Mouse (Mus musculus) adrenal gland, postnatal 10 days (tissue): Measurements from ENCODE around the gene Nags. TPM values are rescaled to one million over a fixed set of nuclear protein-coding genes. Genes with fewer than 3 reads are reported as not detected.
"Not testable (repeated sequence)": the region's sequence is repeated elsewhere in the genome, so short reads cannot be mapped to it uniquely, and the experiment has no call there.

Source experiments
- DNase-seq: peaks from one replicate; pipeline ENCODE4 v3.0.0; 2021; ENCODE audit warnings: mixed read lengths
- total RNA-seq, 2 experiments: library from RNA; stranded (reverse); gene quantifications; 2 replicates each; pipeline ENCODE4 v1.2.3; 2021

Gene Nags
- total RNA-seq, 2 experiments from 2014 or later: 2.4 to 6.6 TPM

- DNase-seq: no peak
These were observed 11.4 kb downstream of the Nags start for GRCm38 (mm10) chr11:102156786-102157089.

DNA sequence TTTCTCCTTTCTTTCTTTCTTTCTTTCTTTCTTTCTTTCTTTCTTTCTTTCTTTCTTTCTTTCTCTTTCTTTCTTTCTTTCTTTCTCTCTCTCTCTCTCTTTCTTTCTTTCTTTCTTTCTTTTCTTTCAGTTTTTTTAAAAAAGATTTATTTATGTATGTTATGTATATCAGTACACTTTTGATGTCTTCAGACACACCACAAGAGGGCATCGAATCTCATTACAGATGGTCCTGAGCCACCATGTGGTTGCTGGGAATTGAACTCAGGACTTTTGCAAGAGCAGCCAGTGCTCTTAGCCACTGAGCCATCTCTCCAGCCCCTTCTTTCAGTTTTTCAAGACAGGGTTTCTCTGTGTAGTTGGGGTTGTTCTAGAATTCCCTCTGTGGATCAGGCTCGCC is 12.7 kb downstream of the Nags start:
- not testable (repeated sequence) for DNase-seq

DNA sequence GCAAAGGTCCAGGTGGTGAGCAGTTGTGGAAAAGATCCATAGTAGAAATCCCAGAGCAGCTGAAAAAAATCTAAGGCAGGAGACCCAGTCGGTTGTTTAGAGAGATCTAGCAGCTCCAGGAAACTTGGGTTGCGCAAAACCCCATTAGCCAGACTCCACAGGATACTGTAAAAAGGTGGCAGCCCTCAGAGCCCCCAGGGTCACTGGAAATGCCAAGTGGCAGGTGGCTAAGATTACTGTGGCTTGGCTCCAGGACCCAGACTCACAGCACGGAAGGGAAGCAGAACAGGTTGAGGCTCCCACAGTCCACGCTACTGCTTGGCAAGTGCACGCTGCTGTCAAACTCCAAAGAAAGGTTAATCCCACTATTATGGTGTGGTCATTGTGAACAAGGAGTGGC is 14.5 kb downstream of the Nags start:
- peak; percentile 22 for DNase-seq

- no peak for DNase-seq
These were observed 20.8 kb downstream of the Nags start for GRCm38 (mm10) chr11:102165971-102166722.

DNA sequence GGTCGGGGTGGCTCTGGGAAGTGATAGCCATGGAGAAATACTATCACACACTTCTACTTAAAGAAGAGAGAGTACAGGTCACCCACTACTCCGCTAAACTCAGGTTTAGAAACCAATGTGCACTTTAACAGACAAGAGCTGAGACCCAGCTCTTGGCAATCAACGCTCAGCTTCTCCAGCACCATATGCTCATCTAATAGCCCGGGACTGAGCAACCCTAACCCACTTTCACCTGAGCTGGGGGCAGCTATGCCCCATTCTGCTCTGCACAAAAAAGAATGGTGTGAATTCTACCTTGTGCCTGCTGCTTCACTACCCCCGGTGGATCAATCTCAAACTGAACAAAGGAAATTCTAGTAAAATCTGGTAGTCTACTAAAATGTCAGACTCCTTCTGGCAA is 22.2 kb downstream of the Nags start:
- DNase-seq: no peak

DNA sequence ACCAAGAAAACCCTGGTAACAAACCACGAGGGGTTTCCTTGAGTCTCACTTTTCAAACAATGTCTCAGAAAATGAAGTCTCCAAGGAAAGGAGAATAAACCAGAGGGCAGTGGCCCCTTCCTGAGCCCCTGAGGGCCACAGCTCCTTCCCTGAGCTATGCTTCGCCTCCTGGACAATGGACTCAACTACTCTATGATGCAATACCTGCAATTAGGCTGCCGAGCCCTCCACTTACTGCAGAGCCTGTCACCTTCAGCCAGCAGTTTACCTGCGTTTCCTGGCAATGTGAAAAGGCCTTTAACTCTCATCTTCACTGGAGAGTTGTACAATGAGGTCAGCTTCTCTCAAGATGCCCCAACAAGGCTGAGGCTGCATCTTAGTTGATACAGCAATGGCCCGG is 23.4 kb downstream of the Nags start:
- DNase-seq: no peak

GRCm38 (mm10) chr11:102179836-102180235 is 34.5 kb downstream of the Nags start:
- DNase-seq: no peak

GRCm38 (mm10) chr11:102184253-102184645 is 38.9 kb downstream of the Nags start:
- DNase-seq: no peak

DNA sequence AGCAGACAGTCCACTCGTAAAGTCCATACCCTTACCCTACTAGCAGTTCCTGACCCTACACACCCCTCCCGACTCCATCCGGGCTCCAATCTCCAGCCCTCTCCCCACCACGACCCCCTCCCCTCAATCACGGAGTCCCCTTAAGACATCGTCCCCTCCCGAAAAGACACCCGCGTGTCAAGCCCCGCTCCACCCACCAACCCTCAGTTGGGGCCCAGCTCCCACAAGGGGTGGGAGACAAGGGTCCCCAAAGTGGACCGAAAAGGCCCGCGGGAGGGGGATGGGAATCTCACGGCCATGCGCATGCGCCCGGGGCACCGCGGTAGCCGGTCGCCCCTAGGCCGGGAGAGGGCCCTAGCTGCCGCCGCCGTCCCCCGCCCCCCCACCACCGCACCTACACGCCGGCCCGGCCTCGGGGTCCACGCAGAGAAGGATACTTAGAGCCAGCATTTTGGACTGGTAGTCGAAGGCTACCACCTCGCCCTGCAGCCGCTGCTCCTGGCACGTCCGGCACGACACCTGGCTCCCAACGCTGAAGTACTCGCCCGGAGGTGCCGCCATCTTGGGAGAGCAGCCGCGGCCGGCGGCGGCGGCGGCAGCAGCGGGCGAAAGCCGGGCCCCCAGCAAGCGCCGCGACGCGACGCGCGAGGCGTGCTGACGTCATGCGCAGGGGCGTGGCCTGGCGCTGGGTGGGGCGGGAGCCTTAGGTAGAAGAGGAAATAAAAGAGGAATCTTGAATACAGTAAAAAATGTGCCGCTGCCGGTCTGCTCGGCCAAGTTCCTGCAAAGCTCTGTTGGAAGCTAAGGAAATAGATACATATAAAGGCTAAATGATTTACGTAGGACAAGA is 39.6 kb downstream of the Nags start, which contains the start of gene Lsm12:
Gene Lsm12, minus strand, starts transcription at position 651 of the 850 bp plus-strand sequence.
- peak; percentile 99 for DNase-seq

- DNase-seq: no peak
These were observed 40.4 kb downstream of the Nags start for GRCm38 (mm10) chr11:102185677-102186076.

DNA sequence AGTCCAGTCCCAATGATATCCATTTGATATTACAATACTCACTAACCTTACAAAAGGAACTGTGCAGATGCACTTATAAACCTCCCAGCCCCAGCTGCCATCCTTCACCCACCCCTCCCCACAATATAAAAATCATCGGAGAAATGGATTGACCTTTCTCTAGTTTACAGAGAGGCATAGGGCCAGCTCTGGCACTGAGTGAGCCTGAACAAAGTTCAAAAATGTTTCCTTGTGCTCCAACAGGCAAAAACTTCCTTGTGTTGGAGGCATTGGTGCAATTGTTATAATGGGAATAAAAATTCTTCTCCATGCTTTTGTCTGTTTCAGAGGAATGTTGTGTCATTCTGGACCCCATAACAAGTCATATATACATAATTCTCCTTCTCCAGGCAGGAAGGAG is 40.9 kb downstream of the Nags start:
- DNase-seq: no peak

GRCm38 (mm10) chr11:102188980-102189379 is 43.7 kb downstream of the Nags start:
- DNase-seq: no peak

DNA sequence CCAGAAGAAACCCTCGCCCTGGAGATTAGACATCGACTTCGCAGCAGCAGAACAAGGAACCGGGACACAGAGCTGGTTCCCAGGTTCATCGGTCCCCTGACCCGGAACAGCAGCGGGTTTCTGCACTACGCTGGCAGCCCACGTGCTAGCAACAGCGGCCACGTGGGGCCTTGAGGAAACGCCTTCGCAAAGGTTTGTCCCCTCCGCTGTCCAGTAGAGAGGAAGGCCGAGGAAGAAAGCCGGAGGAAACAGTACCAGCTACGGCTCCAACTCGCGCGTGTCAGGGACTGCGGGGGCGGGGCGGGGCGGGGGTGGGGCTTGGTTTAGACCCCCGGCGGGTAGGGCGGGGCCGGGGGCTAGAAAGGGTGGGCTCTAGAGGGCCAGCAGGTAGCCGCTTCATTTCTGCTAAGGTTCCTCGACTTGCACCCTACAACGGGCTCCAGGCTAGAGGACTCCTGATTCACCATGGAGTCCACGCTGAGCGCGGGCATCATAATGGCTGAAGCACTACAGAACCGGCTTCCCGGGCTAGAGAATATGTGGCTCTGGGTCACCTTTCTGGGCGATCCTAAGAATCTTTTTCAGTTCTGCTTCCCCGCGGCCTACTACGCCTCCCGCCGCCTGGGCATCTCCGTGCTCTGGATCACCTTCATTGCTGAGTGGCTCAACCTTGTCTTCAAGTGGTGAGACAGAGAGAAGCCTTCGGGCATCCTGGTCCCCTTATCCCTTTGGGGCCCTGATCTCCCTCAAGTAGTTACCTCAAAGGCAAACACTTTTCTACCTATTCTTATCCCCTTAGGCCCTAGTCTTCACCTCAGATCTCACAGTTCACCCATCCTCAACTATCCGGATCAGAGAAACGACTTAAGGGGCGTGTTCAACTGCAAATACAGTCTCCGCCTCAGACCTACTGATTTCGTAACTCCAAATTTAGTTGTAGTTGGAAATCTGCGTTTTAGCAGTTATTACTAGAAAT is 44.4 kb downstream of the Nags start, which contains the start of gene G6pc3:
Gene G6pc3, plus strand, starts transcription at position 160 of the 976 bp plus-strand sequence.
- peak; percentile 94 for DNase-seq

- no peak for DNase-seq
These were observed 45.5 kb downstream of the Nags start for GRCm38 (mm10) chr11:102190848-102191247.

DNA sequence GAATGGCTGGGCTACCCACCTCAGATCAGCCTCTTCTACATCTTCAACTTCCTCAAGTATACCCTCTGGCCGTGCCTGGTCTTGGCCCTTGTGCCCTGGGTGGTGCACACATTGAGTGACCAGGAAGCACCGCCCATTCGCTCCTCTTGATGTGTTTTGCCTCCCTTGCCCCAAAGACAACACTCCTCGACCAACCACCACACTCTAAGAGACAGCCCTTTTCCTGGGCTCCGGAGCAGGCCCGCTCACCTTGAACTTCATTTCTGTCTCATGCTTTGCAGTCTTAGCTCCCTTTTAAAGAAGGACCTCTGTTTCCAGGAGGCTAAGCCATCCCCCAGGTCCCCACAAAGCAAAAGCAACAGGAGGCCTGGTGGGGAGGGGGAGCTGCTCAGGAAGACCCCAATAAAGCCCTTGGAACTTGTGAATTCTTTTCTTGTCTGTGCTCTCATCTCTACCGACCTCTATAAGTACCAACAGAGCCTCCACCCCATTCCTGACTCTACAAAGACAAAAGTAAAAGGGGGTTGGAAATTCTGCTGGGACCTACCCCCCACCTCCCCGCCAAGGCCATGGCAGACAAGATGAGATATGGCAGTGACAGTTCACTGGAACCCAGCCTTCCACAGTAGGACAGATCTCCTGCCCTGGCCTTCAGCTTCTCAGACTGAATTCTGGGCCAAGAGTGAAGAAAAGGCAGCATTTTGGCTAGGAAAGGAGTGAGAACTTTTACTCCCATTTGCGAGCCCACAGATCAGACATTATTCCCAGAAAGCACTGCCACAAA is 48.5 kb downstream of the Nags start:
- peak; percentile 75 for DNase-seq

GRCm38 (mm10) chr11:102196018-102196797 is 50.9 kb downstream of the Nags start:
- DNase-seq: no peak

- DNase-seq: no peak
These were observed 52.9 kb downstream of the Nags start for GRCm38 (mm10) chr11:102198245-102198644.
